Comparison of ENCODE assay signal across 11 mouse cellular contexts in genomic region chr9:65502146-65502545, GRCm38 (mm10). TPM values are rescaled to one million over a fixed set of nuclear protein-coding genes. Genes with fewer than 3 reads are reported as not detected.
DNase-seq lines count a peak whose midpoint lies in the region; ATAC-seq and TF ChIP-seq lines count a peak whose summit lies in the region.
"Had no signal": no experiment of that assay in that cellular context is flagged by ENCODE, and none has a peak within 500 bp of the region (broad histone marks: within the 10 kb centered on the region; RNA-seq: fewer than 3 reads in every experiment).

No protein-coding gene starts in this region.

- H3K9me3 ChIP-seq in kidney, embryonic 14.5 days (ENCODE audit: control insufficient read depth, low read length): no peaks in the 10 kb centered on the region
- no peaks in the 10 kb centered on the region for H3K9me3 ChIP-seq in ES-Bruce4 (replicated peaks; ENCODE audit: control insufficient read depth, insufficient read depth, low read length, poor library complexity, severe bottlenecking)
- no peaks in the 10 kb centered on the region for H3K9me3 ChIP-seq in lung, postnatal 0 days (ENCODE audit: low read length)
- H3K9me3 ChIP-seq: limb, embryonic 15.5 days had no signal

- H3K9ac ChIP-seq in kidney, embryonic 14.5 days (ENCODE audit: low read depth, low read length): no peak overlapping the region
- H3K9ac ChIP-seq in ES-Bruce4 (ENCODE audit: low read depth, poor library complexity, severe bottlenecking): no peak overlapping the region
- no peak overlapping the region for H3K9ac ChIP-seq in lung, postnatal 0 days (replicated peaks; ENCODE audit: low read depth)
- H3K9ac ChIP-seq: limb, embryonic 15.5 days had no signal

- no peak for TF ChIP-seq EP300 in ES-Bruce4 (IDR thresholded peaks at IDR 0.05; ENCODE audit: insufficient read depth, low read depth, low read length)
- TF ChIP-seq EP300 in lung, postnatal 0 days (IDR thresholded peaks at IDR 0.05): no peak

- DNase-seq in kidney, postnatal 14 days: peak; percentile 29
- peak; percentile 15 for DNase-seq in brain, adult 2 months (ENCODE audit: low read depth, low spot score)
- DNase-seq in lung, postnatal 0 days (ENCODE audit: low spot score): peak; percentile 50
- DNase-seq in cerebellum, adult 11-12 months: no peak
- DNase-seq in adrenal gland, adult 18-20 months (ENCODE audit: low spot score in 2 of 2): no peak
- DNase-seq: adrenal gland, adult 2 months had no signal

- no peak overlapping the region for H3K4me2 ChIP-seq in kidney, embryonic 14.5 days (replicated peaks; ENCODE audit: low read depth, low read length)
- H3K4me2 ChIP-seq in lung, postnatal 0 days (replicated peaks; ENCODE audit: low read depth, low read length): no peak overlapping the region
- H3K4me2 ChIP-seq: limb, embryonic 15.5 days had no signal

- H3K4me1 ChIP-seq in kidney, embryonic 14.5 days (ENCODE audit: control insufficient read depth, insufficient read depth, low read length): no peaks in the 10 kb centered on the region
- no peaks in the 10 kb centered on the region for H3K4me1 ChIP-seq in ES-Bruce4 (ENCODE audit: control insufficient read depth, insufficient read depth, low read length)
- no peaks in the 10 kb centered on the region for H3K4me1 ChIP-seq in lung, postnatal 0 days (ENCODE audit: insufficient read depth, low read depth, low read length)
- H3K4me1 ChIP-seq: limb, embryonic 15.5 days had no signal

- ATAC-seq in kidney, embryonic 14.5 days (ENCODE audit: low FRiP score, low TSS enrichment): no peak
- peak; percentile 40 for ATAC-seq in lung, postnatal 0 days

- no peak for TF ChIP-seq POLR2A in ES-Bruce4 (IDR thresholded peaks at IDR 0.05; ENCODE audit: insufficient read depth, low read length)

- whole genome bisulfite sequencing in kidney, embryonic 14.5 days: 62% methylated on average over 8 of the region's 8 CpGs
- WGBS in lung, postnatal 0 days: 35% methylated on average over 8 of the region's 8 CpGs

- H3K36me3 ChIP-seq in kidney, embryonic 14.5 days (ENCODE audit: control insufficient read depth, insufficient read depth, low read length): no peaks in the 10 kb centered on the region
- H3K36me3 ChIP-seq in ES-Bruce4 (ENCODE audit: control insufficient read depth, insufficient read depth, low read length, poor library complexity, severe bottlenecking): no peaks in the 10 kb centered on the region
- H3K36me3 ChIP-seq in lung, postnatal 0 days (ENCODE audit: insufficient read depth, low read length): no peaks in the 10 kb centered on the region
- H3K36me3 ChIP-seq: limb, embryonic 15.5 days had no signal

- no peaks in the 10 kb centered on the region for H3K27me3 ChIP-seq in kidney, embryonic 14.5 days (ENCODE audit: control insufficient read depth, insufficient read depth, low read length)
- H3K27me3 ChIP-seq in ES-Bruce4 (ENCODE audit: control insufficient read depth, insufficient read depth, low read length, poor library complexity, severe bottlenecking): no peaks in the 10 kb centered on the region
- no peaks in the 10 kb centered on the region for H3K27me3 ChIP-seq in lung, postnatal 0 days (replicated peaks; ENCODE audit: insufficient read depth, low read length)
- H3K27me3 ChIP-seq: limb, embryonic 15.5 days had no signal

- no peak overlapping the region for H3K4me3 ChIP-seq in kidney, embryonic 14.5 days (ENCODE audit: low read length)
- H3K4me3 ChIP-seq in ES-Bruce4 (ENCODE audit: low read depth, low read length): no peak overlapping the region
- no peak overlapping the region for H3K4me3 ChIP-seq in lung, postnatal 0 days (ENCODE audit: low read depth, low read length)
- H3K4me3 ChIP-seq: erythroblast, embryonic 14.5 days; limb, embryonic 15.5 days had no signal

- peak; percentile 61 for TF ChIP-seq CTCF in ES-Bruce4 (IDR thresholded peaks at IDR 0.05; ENCODE audit: low read depth, low read length)
- TF ChIP-seq CTCF in lung, postnatal 0 days (IDR thresholded peaks at IDR 0.05): peak; percentile 70

- H3K27ac ChIP-seq in kidney, embryonic 14.5 days (ENCODE audit: low read depth, low read length): no peak overlapping the region
- no peak overlapping the region for H3K27ac ChIP-seq in ES-Bruce4 (ENCODE audit: insufficient read depth, low read length)
- no peak overlapping the region for H3K27ac ChIP-seq in lung, postnatal 0 days (ENCODE audit: low read length)
- H3K27ac ChIP-seq: limb, embryonic 15.5 days had no signal

RNA-seq across cellular contexts. Expression of gene Ankdd1a, which starts 17.8 kb away (rescaled TPM):
- not detected in 2 replicates for polyA plus RNA-seq in kidney, embryonic 14.5 days (2014; fragmentation: Nextera tagmentation; extraction: Ambion mirVana)
- not detected in 2 replicates for polyA plus RNA-seq in ES-Bruce4 (2011; ENCODE audit: insufficient read depth, insufficient read length, low read depth, missing spikeins)
- not detected in 2 replicates for polyA plus RNA-seq in lung, postnatal 0 days (2015; fragmentation: Nextera tagmentation; extraction: Ambion mirVana)
- total RNA-seq in adrenal gland, adult 18-20 months (2021): 1 to 10 TPM in 1 of 2 experiments, under 1 TPM in 1; 0.35 to 1.6 TPM
- polyA plus RNA-seq: erythroblast, embryonic 14.5 days; heart, embryonic 16.5 days had no signal

RNA-seq across cellular contexts. Expression of gene Spg21, which starts 41.4 kb away (rescaled TPM):
- 114 and 116 TPM in 2 replicates for polyA plus RNA-seq in kidney, embryonic 14.5 days (2014; fragmentation: Nextera tagmentation; extraction: Ambion mirVana)
- polyA plus RNA-seq in ES-Bruce4 (2011; ENCODE audit: insufficient read depth, insufficient read length, low read depth, missing spikeins): 50.8 and 52.8 TPM in 2 replicates
- 94.0 and 94.2 TPM in 2 replicates for polyA plus RNA-seq in lung, postnatal 0 days (2015; fragmentation: Nextera tagmentation; extraction: Ambion mirVana)
- 10 to 100 TPM; 53.2 to 64.3 TPM for total RNA-seq in adrenal gland, adult 18-20 months (2021)

Comparison
In these comparisons a context has a peak if more than half of its experiments do, and no peak if none do; other contexts are left out.
1. DNase-seq: peak in kidney, postnatal 14 days (single experiment), brain, adult 2 months (single experiment) and lung, postnatal 0 days (single experiment); none in cerebellum, adult 11-12 months (single experiment) and adrenal gland, adult 18-20 months (0 of 2).